ENCODE assay signal across 10 mouse cellular contexts in genomic region chr14:52101285-52102157, GRCm38 (mm10). TPM values are rescaled to one million over a fixed set of nuclear protein-coding genes. Genes with fewer than 3 reads are reported as not detected.
DNase-seq lines count a peak whose midpoint lies in the region; ATAC-seq and TF ChIP-seq lines count a peak whose summit lies in the region.
"Had no signal": no experiment of that assay in that cellular context is flagged by ENCODE, and none has a peak within 500 bp of the region (broad histone marks: within the 10 kb centered on the region; RNA-seq: fewer than 3 reads in every experiment).

No protein-coding gene starts in this region.

- no peak overlapping the region for H3K27ac ChIP-seq in lung, postnatal 0 days (ENCODE audit: low read length)
- no peak overlapping the region for H3K27ac ChIP-seq in forebrain, embryonic 10.5 days
- H3K27ac ChIP-seq in limb, embryonic 12.5 days = no peak overlapping the region
- H3K27ac ChIP-seq in stomach, embryonic 14.5 days (ENCODE audit: low read length) = no peak overlapping the region

- no peak for ATAC-seq in lung, postnatal 0 days
- no peak for ATAC-seq in limb, embryonic 12.5 days (ENCODE audit: insufficient number of reproducible peaks, insufficient read depth, low FRiP score, low TSS enrichment, low read depth)
- no peak for ATAC-seq in stomach, embryonic 14.5 days (ENCODE audit: insufficient number of reproducible peaks, insufficient read depth, low FRiP score, low read depth)

- DNase-seq in lung, postnatal 0 days (ENCODE audit: low spot score) = no peak
- DNase-seq in lung, adult 18-20 months = no peak
- no peak for DNase-seq in forebrain, embryonic 10.5 days (ENCODE audit: extremely low spot score, low spot score)
- no peak for DNase-seq in right cerebral cortex, adult 2 months (ENCODE audit: low spot score in 2 of 2)
- no peak for DNase-seq in left cerebral cortex, adult 8-10 months (ENCODE audit: low spot score in 2 of 2)
- no peak for DNase-seq in embryo, embryonic 10 days (ENCODE audit: low spot score)

- no peak overlapping the region for H3K9ac ChIP-seq in lung, postnatal 0 days (replicated peaks; ENCODE audit: low read depth)
- H3K9ac ChIP-seq in limb, embryonic 12.5 days (replicated peaks) = no peak overlapping the region
- H3K9ac ChIP-seq in stomach, embryonic 14.5 days (replicated peaks; ENCODE audit: low read depth, low read length) = no peak overlapping the region

- H3K4me3 ChIP-seq in lung, postnatal 0 days (ENCODE audit: low read depth, low read length) = peak overlapping the region; percentile 82; the same call in 1 of the 2 replicates
- H3K4me3 ChIP-seq in forebrain, embryonic 10.5 days = peak overlapping the region; percentile 92
- peak overlapping the region; percentile 93 for H3K4me3 ChIP-seq in limb, embryonic 12.5 days (replicated peaks)
- peak overlapping the region; percentile 18 for H3K4me3 ChIP-seq in stomach, embryonic 14.5 days (ENCODE audit: low read depth, low read length)

- peak overlapping the region; percentile 52; the same call in 1 of the 2 replicates for H3K4me2 ChIP-seq in lung, postnatal 0 days (replicated peaks; ENCODE audit: low read depth, low read length)
- peak overlapping the region; percentile 63 for H3K4me2 ChIP-seq in limb, embryonic 12.5 days
- H3K4me2 ChIP-seq in stomach, embryonic 14.5 days (replicated peaks; ENCODE audit: low read depth, low read length) = peak overlapping the region; percentile 76

- 33% methylated on average over 1 of the region's 1 CpGs for WGBS in lung, postnatal 0 days
- 94% methylated on average over 1 of the region's 1 CpGs for WGBS in forebrain, embryonic 10.5 days
- 73% methylated on average over 1 of the region's 1 CpGs for WGBS in limb, embryonic 12.5 days
- WGBS in stomach, embryonic 14.5 days = 47% methylated on average over 1 of the region's 1 CpGs

- H3K27me3 ChIP-seq in lung, postnatal 0 days (replicated peaks; ENCODE audit: insufficient read depth, low read length) = no peaks in the 10 kb centered on the region
- no peaks in the 10 kb centered on the region for H3K27me3 ChIP-seq in forebrain, embryonic 10.5 days (ENCODE audit: poor library complexity, severe bottlenecking)
- H3K27me3 ChIP-seq in limb, embryonic 12.5 days = no peaks in the 10 kb centered on the region
- no peaks in the 10 kb centered on the region for H3K27me3 ChIP-seq in stomach, embryonic 14.5 days (ENCODE audit: control insufficient read depth, insufficient read depth, low read length)

- no peaks in the 10 kb centered on the region for H3K36me3 ChIP-seq in lung, postnatal 0 days (ENCODE audit: insufficient read depth, low read length)
- peaks cover 51% of the 10 kb centered on the region for H3K36me3 ChIP-seq in forebrain, embryonic 10.5 days (replicated peaks)
- H3K36me3 ChIP-seq in limb, embryonic 12.5 days = peaks cover 20% of the 10 kb centered on the region
- H3K36me3 ChIP-seq in stomach, embryonic 14.5 days (ENCODE audit: control insufficient read depth, insufficient read depth, low read length) = peaks cover 13% of the 10 kb centered on the region; the same call in 1 of the 2 replicates

- no peaks in the 10 kb centered on the region for H3K9me3 ChIP-seq in lung, postnatal 0 days (ENCODE audit: low read length)
- no peaks in the 10 kb centered on the region for H3K9me3 ChIP-seq in forebrain, embryonic 10.5 days
- no peaks in the 10 kb centered on the region for H3K9me3 ChIP-seq in limb, embryonic 12.5 days
- H3K9me3 ChIP-seq in stomach, embryonic 14.5 days (ENCODE audit: control insufficient read depth, low read depth, low read length) = no peaks in the 10 kb centered on the region

- 0 out of 2 replicates have a peak, but pooled peaks have one; percentile 6 for TF ChIP-seq CTCF in lung, postnatal 0 days (IDR thresholded peaks at IDR 0.05)

- peaks cover 12% of the 10 kb centered on the region; the same call in 1 of the 2 replicates for H3K4me1 ChIP-seq in lung, postnatal 0 days (ENCODE audit: insufficient read depth, low read depth, low read length)
- H3K4me1 ChIP-seq in forebrain, embryonic 10.5 days = peaks cover 42% of the 10 kb centered on the region
- peaks cover 22% of the 10 kb centered on the region for H3K4me1 ChIP-seq in limb, embryonic 12.5 days (replicated peaks)
- H3K4me1 ChIP-seq in stomach, embryonic 14.5 days (ENCODE audit: control insufficient read depth, insufficient read depth, low read length) = peaks cover 19% of the 10 kb centered on the region; the same call in 1 of the 2 replicates

- no peak for TF ChIP-seq EP300 in lung, postnatal 0 days (IDR thresholded peaks at IDR 0.05)

RNA-seq across cellular contexts. Expression of gene Hnrnpc, which starts 2.3 kb away (rescaled TPM):
- 170 and 210 TPM in 2 replicates for polyA plus RNA-seq in lung, postnatal 0 days (2015; fragmentation: Nextera tagmentation; extraction: Ambion mirVana)
- 894 and 948 TPM in 2 replicates for polyA plus RNA-seq in forebrain, embryonic 10.5 days (2016; fragmentation: Nextera tagmentation; extraction: Ambion mirVana)
- polyA plus RNA-seq in limb, embryonic 12.5 days (2016; fragmentation: Nextera tagmentation; extraction: Ambion mirVana) = 852 and 869 TPM in 2 replicates
- polyA plus RNA-seq in stomach, embryonic 14.5 days (2014; fragmentation: Nextera tagmentation; extraction: Ambion mirVana) = 586 and 599 TPM in 2 replicates
- 100 to 1,000 TPM; 182 to 218 (median 204) TPM for total RNA-seq in left cerebral cortex, adult 8-10 months (2022)

RNA-seq across cellular contexts. Expression of gene Rpgrip1, which starts 9.0 kb away (rescaled TPM):
- polyA plus RNA-seq in lung, postnatal 0 days (2015; fragmentation: Nextera tagmentation; extraction: Ambion mirVana) = 31.4 and 38.4 TPM in 2 replicates
- 130 and 134 TPM in 2 replicates for polyA plus RNA-seq in forebrain, embryonic 10.5 days (2016; fragmentation: Nextera tagmentation; extraction: Ambion mirVana)
- 72.7 and 84.1 TPM in 2 replicates for polyA plus RNA-seq in limb, embryonic 12.5 days (2016; fragmentation: Nextera tagmentation; extraction: Ambion mirVana)
- 54.3 and 67.1 TPM in 2 replicates for polyA plus RNA-seq in stomach, embryonic 14.5 days (2014; fragmentation: Nextera tagmentation; extraction: Ambion mirVana)
- 1 to 10 TPM in 3 of 4 experiments, under 1 TPM in 1; 0.91 to 3.1 (median 2.6) TPM for total RNA-seq in left cerebral cortex, adult 8-10 months (2022)

RNA-seq across cellular contexts. Expression of gene Olfr221, which starts 59.3 kb away (rescaled TPM):
- 0.08 TPM in 1 of 2 replicates, not detected in the other for polyA plus RNA-seq in lung, postnatal 0 days (2015; fragmentation: Nextera tagmentation; extraction: Ambion mirVana)
- not detected in 2 replicates for polyA plus RNA-seq in forebrain, embryonic 10.5 days (2016; fragmentation: Nextera tagmentation; extraction: Ambion mirVana)
- not detected in 2 replicates for polyA plus RNA-seq in limb, embryonic 12.5 days (2016; fragmentation: Nextera tagmentation; extraction: Ambion mirVana)
- not detected in 2 replicates for polyA plus RNA-seq in stomach, embryonic 14.5 days (2014; fragmentation: Nextera tagmentation; extraction: Ambion mirVana)
- total RNA-seq in left cerebral cortex, adult 8-10 months (2022) = not detected
- total RNA-seq: left cerebral cortex, postnatal 10 days had no signal
- polyA plus RNA-seq: small intestine, adult 2 months had no signal

Comparison
In these comparisons a context has a peak if more than half of its experiments do, and no peak if none do; other contexts are left out.
1. H3K4me3 ChIP-seq: peak in every context shown above with its lines; median percentile 93 in limb, embryonic 12.5 days; 92 in forebrain, embryonic 10.5 days; 82 in lung, postnatal 0 days; 18 in stomach, embryonic 14.5 days.